Mouse (Mus musculus) ES-Bruce4 (cell line): Measurements from ENCODE around the gene Btrc. TPM values are rescaled to one million over a fixed set of nuclear protein-coding genes. Genes with fewer than 3 reads are reported as not detected.

ENCODE experiments used
- H3K27ac ChIP-seq: 2 replicates; pipeline ENCODE4 v1.5.1; 2012; ENCODE audit warnings: low read length, inconsistent platforms; ENCODE audit not compliant: insufficient read depth
- H3K27me3 ChIP-seq: 2 replicates; pipeline ENCODE4 v1.6.1; 2012; ENCODE audit warnings: mild to moderate bottlenecking, low read length, inconsistent platforms; ENCODE audit not compliant: control insufficient read depth, poor library complexity, insufficient read depth, severe bottlenecking
- H3K36me3 ChIP-seq: 2 replicates; pipeline ENCODE4 v1.6.1; 2012; ENCODE audit warnings: inconsistent platforms, mild to moderate bottlenecking, low read length, moderate library complexity; ENCODE audit not compliant: control insufficient read depth, poor library complexity, insufficient read depth, severe bottlenecking
- H3K4me1 ChIP-seq: one replicate; pipeline ENCODE4 v1.8.1; 2011; ENCODE audit warnings: low read length; ENCODE audit not compliant: control insufficient read depth, insufficient read depth
- H3K4me3 ChIP-seq: 2 replicates; pipeline ENCODE4 v1.5.1; 2011; ENCODE audit warnings: low read depth, mild to moderate bottlenecking, low read length
- H3K9ac ChIP-seq: 2 replicates; pipeline ENCODE4 v1.6.1; 2012; ENCODE audit warnings: low read depth, mild to moderate bottlenecking, inconsistent platforms; ENCODE audit not compliant: poor library complexity, severe bottlenecking
- H3K9me3 ChIP-seq: replicated peaks from 2 replicates; pipeline ENCODE4 v1.6.1; 2012; ENCODE audit warnings: mild to moderate bottlenecking, low read length, inconsistent platforms; ENCODE audit not compliant: control insufficient read depth, poor library complexity, insufficient read depth, severe bottlenecking
- CTCF ChIP-seq: IDR thresholded peaks from one replicate; pipeline ENCODE4 v1.8.1; 2011; ENCODE audit warnings: low read depth, low read length
- EP300 ChIP-seq: IDR thresholded peaks from 2 replicates; pipeline ENCODE4 v1.6.1; 2011; ENCODE audit warnings: low read depth, low read length; ENCODE audit not compliant: insufficient read depth
- POLR2A ChIP-seq: IDR thresholded peaks from one replicate; pipeline ENCODE4 v1.8.1; 2011; ENCODE audit warnings: low read length; ENCODE audit not compliant: insufficient read depth
- polyA plus RNA-seq: library from polyadenylated mRNA; stranded (reverse); fragments of >200 nt; gene quantifications from 2 replicates; pipeline ENCODE4 v1.2.4, GENCODE M21; 2011; ENCODE audit warnings: low read depth; ENCODE audit not compliant: missing spikeins, insufficient read depth, insufficient read length

Gene Btrc
- polyA plus RNA-seq, 1 experiment = 38.9 TPM

- TF ChIP-seq EP300 = no peak
- no peak overlapping the region for H3K9ac ChIP-seq
- H3K27me3 ChIP-seq = no peaks in the 10 kb centered on the region
- no peak overlapping the region for H3K27ac ChIP-seq
- no peak overlapping the region for H3K4me3 ChIP-seq
- no peaks in the 10 kb centered on the region for H3K4me1 ChIP-seq
- no peaks in the 10 kb centered on the region for H3K36me3 ChIP-seq
- no peaks in the 10 kb centered on the region for H3K9me3 ChIP-seq
These were observed 109.4 kb downstream of the Btrc start for GRCm38 (mm10) chr19:45472691-45473520.

GRCm38 (mm10) chr19:45474686-45475085 lies 111.2 kb downstream of the Btrc start:
- TF ChIP-seq EP300 = no peak
- no peak for TF ChIP-seq CTCF
- TF ChIP-seq POLR2A = no peak
- no peaks in the 10 kb centered on the region for H3K4me1 ChIP-seq

GRCm38 (mm10) chr19:45475928-45476553 lies 112.5 kb downstream of the Btrc start:
- Histone ChIP-seq H3K4me3 (no peak overlapping the region), H3K4me1 (no peaks in the 10 kb centered on the region), H3K27ac (no peak overlapping the region), H3K9ac (no peak overlapping the region), H3K27me3 (no peaks in the 10 kb centered on the region), H3K9me3 (no peaks in the 10 kb centered on the region), H3K36me3 (no peaks in the 10 kb centered on the region)
- TF ChIP-seq EP300 (no peak), CTCF (no peak), POLR2A (no peak)

More at GRCm38 (mm10) chr19:45474686-45475085, 111.2 kb downstream of the Btrc start:
- H3K36me3 ChIP-seq = no peaks in the 10 kb centered on the region
- no peaks in the 10 kb centered on the region for H3K27me3 ChIP-seq
- no peak overlapping the region for H3K27ac ChIP-seq
- H3K9ac ChIP-seq = no peak overlapping the region
- H3K9me3 ChIP-seq = no peaks in the 10 kb centered on the region
- H3K4me3 ChIP-seq = no peak overlapping the region

GRCm38 (mm10) chr19:45479548-45479947 lies 116.0 kb downstream of the Btrc start:
- Histone ChIP-seq H3K27ac (no peak overlapping the region), H3K4me3 (no peak overlapping the region), H3K9me3 (no peaks in the 10 kb centered on the region), H3K9ac (no peak overlapping the region), H3K27me3 (no peaks in the 10 kb centered on the region), H3K4me1 (no peaks in the 10 kb centered on the region), H3K36me3 (no peaks in the 10 kb centered on the region)
- TF ChIP-seq CTCF = no peak
- TF ChIP-seq EP300 = no peak
- TF ChIP-seq POLR2A = no peak

- Histone ChIP-seq H3K4me1 (no peaks in the 10 kb centered on the region), H3K9ac (no peak overlapping the region), H3K36me3 (no peaks in the 10 kb centered on the region), H3K9me3 (no peaks in the 10 kb centered on the region), H3K27me3 (no peaks in the 10 kb centered on the region), H3K4me3 (no peak overlapping the region), H3K27ac (no peak overlapping the region)
- TF ChIP-seq EP300 (no peak), POLR2A (no peak), CTCF (no peak)
These were observed 117.0 kb downstream of the Btrc start for GRCm38 (mm10) chr19:45480490-45480889.

GRCm38 (mm10) chr19:45480951-45481350 lies 117.4 kb downstream of the Btrc start:
- TF ChIP-seq POLR2A = no peak
- no peak for TF ChIP-seq EP300
- TF ChIP-seq CTCF = no peak
- no peak overlapping the region for H3K27ac ChIP-seq
- H3K27me3 ChIP-seq = no peaks in the 10 kb centered on the region
- H3K4me1 ChIP-seq = no peaks in the 10 kb centered on the region
- no peaks in the 10 kb centered on the region for H3K36me3 ChIP-seq
- H3K9ac ChIP-seq = no peak overlapping the region
- H3K9me3 ChIP-seq = no peaks in the 10 kb centered on the region
- H3K4me3 ChIP-seq = no peak overlapping the region
